Comparison of ENCODE assay signal across 37 mouse cellular contexts in the genomic region with DNA sequence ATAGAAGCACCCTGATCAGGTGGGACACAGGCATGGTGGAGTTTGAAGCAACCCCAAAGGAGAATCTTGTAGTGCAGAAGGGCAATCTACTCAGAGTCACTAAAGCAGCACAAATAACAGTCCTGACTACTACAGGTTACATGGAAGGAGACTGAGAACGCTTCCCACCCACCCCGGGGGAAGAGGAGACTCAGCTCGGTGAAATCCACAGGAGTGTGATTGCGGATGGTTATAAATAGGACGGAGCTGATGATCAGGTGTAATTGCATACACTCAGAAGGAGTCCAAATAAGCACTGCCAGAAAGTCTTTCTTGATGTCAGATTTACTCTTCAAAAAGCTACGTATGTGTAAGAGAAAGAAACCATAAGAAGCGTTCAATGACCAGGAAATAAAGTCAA. TPM values are rescaled to one million over a fixed set of nuclear protein-coding genes. Genes with fewer than 3 reads are reported as not detected.
"Had no signal": no experiment of that assay in that cellular context is flagged by ENCODE, and none has a peak within 500 bp of the region (broad histone marks: within the 10 kb centered on the region; RNA-seq: fewer than 3 reads in every experiment).

No protein-coding gene starts in this region.

- DNase-seq: gastrocnemius, postnatal 36 days; heart, adult 11 months; heart, adult 2 months; kidney, adult 11 months; kidney, adult 2 months; kidney, adult 9 months; kidney, postnatal 14 days; kidney, postnatal 36 days; layer of hippocampus, adult 9-11 months; layer of hippocampus, postnatal 36 days; left cerebral cortex, postnatal 4 days had no signal

- H3K9ac ChIP-seq: heart, embryonic 12.5 days; heart, embryonic 15.5 days; hindbrain, embryonic 13.5 days; hindbrain, embryonic 15.5 days; kidney, embryonic 15.5 days; limb, embryonic 13.5 days; limb, embryonic 15.5 days; liver, embryonic 12.5 days; liver, embryonic 14.5 days had no signal

- H3K4me3 ChIP-seq: heart, adult 2 months; heart, embryonic 10.5 days; heart, embryonic 12.5 days; heart, embryonic 15.5 days; hindbrain, embryonic 13.5 days; hindbrain, embryonic 15.5 days; kidney, embryonic 15.5 days; limb, embryonic 13.5 days; limb, embryonic 15.5 days; liver, embryonic 12.5 days had no signal

- H3K36me3 ChIP-seq: hindbrain, embryonic 15.5 days had no signal

- H3K4me2 ChIP-seq: heart, embryonic 12.5 days; heart, embryonic 15.5 days; hindbrain, embryonic 13.5 days; hindbrain, embryonic 15.5 days; kidney, embryonic 15.5 days; limb, embryonic 13.5 days; limb, embryonic 15.5 days; liver, embryonic 12.5 days had no signal

- ATAC-seq: hindbrain, postnatal 0 days; intestine, embryonic 16.5 days; liver, embryonic 12.5 days had no signal

- H3K27me3 ChIP-seq: heart, embryonic 12.5 days; heart, embryonic 15.5 days; hindbrain, embryonic 13.5 days; hindbrain, embryonic 15.5 days; kidney, embryonic 15.5 days; limb, embryonic 13.5 days; limb, embryonic 15.5 days; liver, embryonic 12.5 days had no signal

- H3K4me1 ChIP-seq: limb, embryonic 13.5 days; limb, embryonic 15.5 days; liver, embryonic 12.5 days had no signal

- H3K27ac ChIP-seq: heart, adult 2 months; heart, embryonic 10.5 days; heart, embryonic 15.5 days; hindbrain, embryonic 13.5 days; hindbrain, embryonic 15.5 days; hindbrain, postnatal 0 days; kidney, embryonic 15.5 days; kidney, postnatal 0 days; limb, embryonic 13.5 days; limb, embryonic 15.5 days; liver, embryonic 12.5 days; liver, embryonic 14.5 days had no signal

- H3K9me3 ChIP-seq: heart, embryonic 10.5 days; heart, embryonic 12.5 days; heart, embryonic 15.5 days; hindbrain, embryonic 13.5 days; hindbrain, embryonic 15.5 days; kidney, embryonic 15.5 days; limb, embryonic 13.5 days; limb, embryonic 15.5 days; liver, embryonic 12.5 days had no signal

RNA-seq across cellular contexts. Expression of a gene that starts 56.0 kb away (rescaled TPM):
- total RNA-seq: gastrocnemius, adult 8-10 months; gastrocnemius, postnatal 36 days; heart, adult 2 months; heart, postnatal 25 days; hematopoietic stem cell, adult 5-6 weeks; hindbrain, postnatal 0 days; layer of hippocampus, adult 18-20 months; layer of hippocampus, adult 8-10 months; layer of hippocampus, postnatal 14 days; left cerebral cortex, adult 18-20 months; left cerebral cortex, postnatal 10 days; left cerebral cortex, postnatal 25 days; left cerebral cortex, postnatal 4 days; liver, adult 2 months had no signal
- polyA plus RNA-seq: heart, adult 2 months; heart, embryonic 10.5 days; heart, embryonic 12.5 days; hindbrain, embryonic 11.5 days; hindbrain, embryonic 15.5 days; hindbrain, postnatal 0 days; kidney, adult 2 months; kidney, embryonic 15.5 days; kidney, postnatal 0 days; large intestine, adult 2 months; limb, embryonic 13.5 days; liver, adult 2 months; liver, embryonic 12.5 days; liver, embryonic 14.5 days; liver, embryonic 16.5 days had no signal
